Mouse (Mus musculus): ENCODE results near the gene Rin3. TPM values are rescaled to one million over a fixed set of nuclear protein-coding genes. Genes with fewer than 3 reads are reported as not detected.

The Rin3 gene
- total and polyA plus RNA-seq, 2 experiments from 2014 or later: 4.6 to 13.4 TPM

DNA sequence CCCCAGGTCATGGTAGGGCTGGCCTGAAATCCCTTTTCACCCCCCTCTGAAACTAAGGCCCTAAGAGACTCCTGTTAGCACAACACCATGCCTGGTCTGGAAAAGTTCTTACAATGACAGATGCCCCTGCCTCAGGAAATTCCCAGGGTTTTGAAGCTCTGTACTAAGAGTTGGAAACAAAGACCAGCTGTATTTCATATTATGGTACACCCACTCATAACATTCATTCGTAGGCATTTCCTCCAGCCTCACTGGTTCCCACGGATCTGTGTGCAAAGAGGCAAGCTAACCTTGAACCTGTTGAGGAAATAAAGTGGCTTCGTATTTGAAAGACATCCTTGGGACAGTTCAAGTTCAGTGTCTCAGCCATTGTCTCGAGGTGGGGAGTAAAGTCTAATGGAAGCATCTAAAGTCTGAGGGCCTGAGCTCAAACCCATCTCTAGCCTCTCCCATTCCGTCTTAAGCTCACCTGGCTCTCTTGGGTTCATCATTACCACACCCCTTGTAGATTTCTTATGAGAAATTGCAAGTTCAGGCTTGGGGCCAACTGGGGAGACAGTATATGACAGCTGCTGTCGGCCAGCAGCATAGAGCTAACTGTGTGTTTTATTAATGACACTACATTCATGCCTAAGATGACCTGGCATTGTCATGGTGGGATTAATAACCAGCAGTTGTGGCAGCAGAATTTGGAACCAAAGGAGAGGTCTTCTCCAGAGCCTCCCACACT is 41.5 kb downstream of the Rin3 start:
- no peak overlapping the region for H3K4me3 ChIP-seq (ENCODE audit: low read depth, low read length)
- no peak for TF ChIP-seq CTCF (IDR thresholded peaks at IDR 0.05; ENCODE audit: low read depth)
- peak; percentile 30; the same call in 1 of the 2 replicates for TF ChIP-seq EP300 (IDR thresholded peaks at IDR 0.05; ENCODE audit: low read depth)
- peak overlapping the region; percentile 82 for H3K27ac ChIP-seq (ENCODE audit: low read depth)
- H3K9ac ChIP-seq (replicated peaks; ENCODE audit: low read depth, low read length): no peak overlapping the region
- 60% methylated on average over 6 of the region's 6 CpGs for WGBS
- H3K4me2 ChIP-seq (ENCODE audit: low read depth, low read length): no peak overlapping the region
- ATAC-seq (ENCODE audit: insufficient read depth, low read depth) (peak; percentile 7; the same call in 1 of the 2 replicates), DNase-seq (ENCODE audit: low spot score) (no peak)
- peaks cover 4% of the 10 kb centered on the region for H3K36me3 ChIP-seq (replicated peaks; ENCODE audit: control insufficient read depth, insufficient read depth, low read length)
- no peaks in the 10 kb centered on the region for H3K27me3 ChIP-seq (ENCODE audit: control insufficient read depth, insufficient read depth, low read length)
- H3K4me1 ChIP-seq (ENCODE audit: control insufficient read depth, insufficient read depth): peaks cover 29% of the 10 kb centered on the region; the same call in 1 of the 2 replicates
- H3K9me3 ChIP-seq (replicated peaks; ENCODE audit: control insufficient read depth, low read length): no peaks in the 10 kb centered on the region

DNA sequence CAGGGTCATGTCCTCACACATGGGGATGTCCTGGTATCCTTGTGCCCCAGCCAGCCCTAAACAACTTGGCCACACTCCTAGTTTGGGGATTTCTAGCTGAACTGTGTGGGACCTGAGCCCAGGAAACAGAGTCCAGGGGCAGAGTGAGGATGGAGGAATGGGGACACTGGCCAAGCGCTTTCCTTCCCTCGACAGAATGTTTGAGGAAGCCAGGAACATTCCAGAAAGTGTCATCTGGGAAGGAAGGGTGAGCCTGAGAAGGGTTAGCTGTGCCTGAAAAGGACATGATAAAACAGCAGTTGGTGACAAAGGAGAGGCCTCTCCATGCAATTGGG is 42.0 kb downstream of the Rin3 start:
- H3K9ac ChIP-seq (replicated peaks; ENCODE audit: low read depth, low read length): no peak overlapping the region
- peaks cover 27% of the 10 kb centered on the region; the same call in 1 of the 2 replicates for H3K4me1 ChIP-seq (ENCODE audit: control insufficient read depth, insufficient read depth)
- no peak for TF ChIP-seq CTCF (IDR thresholded peaks at IDR 0.05; ENCODE audit: low read depth)
- TF ChIP-seq EP300 (IDR thresholded peaks at IDR 0.05; ENCODE audit: low read depth): no peak
- no peaks in the 10 kb centered on the region for H3K27me3 ChIP-seq (ENCODE audit: control insufficient read depth, insufficient read depth, low read length)
- WGBS: 45% methylated on average over 2 of the region's 2 CpGs
- DNase-seq (ENCODE audit: low spot score): no peak
- H3K9me3 ChIP-seq (replicated peaks; ENCODE audit: control insufficient read depth, low read length): no peaks in the 10 kb centered on the region
- H3K4me3 ChIP-seq (ENCODE audit: low read depth, low read length): no peak overlapping the region
- no peak for ATAC-seq (ENCODE audit: insufficient read depth, low read depth)
- peaks cover 6% of the 10 kb centered on the region for H3K36me3 ChIP-seq (replicated peaks; ENCODE audit: control insufficient read depth, insufficient read depth, low read length)
- no peak overlapping the region for H3K4me2 ChIP-seq (ENCODE audit: low read depth, low read length)
- peak overlapping the region; percentile 82 for H3K27ac ChIP-seq (ENCODE audit: low read depth)

DNA sequence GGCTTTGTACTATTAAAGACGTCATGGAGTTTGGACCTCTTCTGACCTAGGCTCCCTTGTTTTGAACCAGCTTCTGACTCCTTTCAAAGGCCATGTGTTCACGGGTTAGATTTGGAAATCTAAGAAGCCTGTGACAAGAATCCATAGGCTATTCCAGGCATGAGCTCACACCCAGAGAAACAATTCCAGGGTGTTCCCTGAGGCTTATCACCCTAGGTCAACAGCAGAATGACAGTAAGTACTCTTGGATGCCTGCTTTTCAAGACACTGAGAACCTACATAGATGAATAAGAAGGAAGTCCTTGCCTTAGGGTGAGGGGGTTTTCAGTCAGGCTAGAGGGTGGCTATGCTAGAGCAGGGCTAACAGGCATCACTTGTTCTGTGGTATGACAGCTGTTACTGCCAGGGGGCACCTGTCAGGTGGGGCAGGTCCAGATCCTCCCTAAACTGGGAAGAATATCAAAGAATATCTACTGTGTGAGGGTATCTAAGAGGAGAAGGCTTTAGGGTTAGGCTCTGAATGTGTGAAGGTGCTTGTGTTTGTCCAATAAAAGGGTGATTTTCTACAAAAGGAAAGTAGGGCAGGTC is 44.0 kb downstream of the Rin3 start:
- DNase-seq (ENCODE audit: low spot score) (no peak), ATAC-seq (ENCODE audit: insufficient read depth, low read depth) (no peak)
- no peak overlapping the region for H3K4me2 ChIP-seq (ENCODE audit: low read depth, low read length)
- H3K36me3 ChIP-seq (replicated peaks; ENCODE audit: control insufficient read depth, insufficient read depth, low read length): peaks cover 14% of the 10 kb centered on the region
- no peak overlapping the region for H3K27ac ChIP-seq (ENCODE audit: low read depth)
- TF ChIP-seq EP300 (IDR thresholded peaks at IDR 0.05; ENCODE audit: low read depth) (no peak), CTCF (IDR thresholded peaks at IDR 0.05; ENCODE audit: low read depth) (no peak)
- H3K4me1 ChIP-seq (ENCODE audit: control insufficient read depth, insufficient read depth): peaks cover 18% of the 10 kb centered on the region; the same call in 1 of the 2 replicates
- H3K4me3 ChIP-seq (ENCODE audit: low read depth, low read length): no peak overlapping the region
- H3K27me3 ChIP-seq (ENCODE audit: control insufficient read depth, insufficient read depth, low read length): no peaks in the 10 kb centered on the region
- no peak overlapping the region for H3K9ac ChIP-seq (replicated peaks; ENCODE audit: low read depth, low read length)
- no peaks in the 10 kb centered on the region for H3K9me3 ChIP-seq (replicated peaks; ENCODE audit: control insufficient read depth, low read length)
- 72% methylated on average over 2 of the region's 2 CpGs for WGBS

DNA sequence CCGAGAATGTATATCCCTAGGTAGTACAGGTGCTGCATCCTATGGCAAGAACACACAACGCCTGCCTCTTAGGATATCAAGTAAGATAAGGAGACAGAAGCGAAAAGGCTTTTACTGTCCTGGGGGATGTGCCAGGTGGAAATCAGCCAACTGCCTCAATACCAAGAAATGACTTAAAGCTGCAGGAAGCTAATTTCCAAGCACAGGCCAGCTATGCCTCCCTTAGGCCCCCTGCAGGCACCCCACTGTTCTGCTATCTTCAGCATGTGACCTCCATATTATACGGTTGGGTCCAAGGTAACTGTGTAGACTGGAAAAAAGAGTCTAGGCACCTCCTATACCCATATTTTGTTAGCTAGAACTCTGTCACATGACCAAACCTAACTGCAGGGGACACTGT is 44.7 kb downstream of the Rin3 start:
- WGBS: 42% methylated on average over 4 of the region's 4 CpGs
- TF ChIP-seq CTCF (IDR thresholded peaks at IDR 0.05; ENCODE audit: low read depth) (no peak), EP300 (IDR thresholded peaks at IDR 0.05; ENCODE audit: low read depth) (no peak)
- Histone ChIP-seq H3K36me3 (replicated peaks; ENCODE audit: control insufficient read depth, insufficient read depth, low read length) (peaks cover 14% of the 10 kb centered on the region), H3K27me3 (ENCODE audit: control insufficient read depth, insufficient read depth, low read length) (no peaks in the 10 kb centered on the region), H3K27ac (ENCODE audit: low read depth) (no peak overlapping the region), H3K4me2 (ENCODE audit: low read depth, low read length) (no peak overlapping the region), H3K4me1 (ENCODE audit: control insufficient read depth, insufficient read depth) (peaks cover 14% of the 10 kb centered on the region; the same call in 1 of the 2 replicates), H3K9ac (replicated peaks; ENCODE audit: low read depth, low read length) (no peak overlapping the region), H3K4me3 (ENCODE audit: low read depth, low read length) (no peak overlapping the region), H3K9me3 (replicated peaks; ENCODE audit: control insufficient read depth, low read length) (no peaks in the 10 kb centered on the region)
- no peak for DNase-seq (ENCODE audit: low spot score)
- no peak for ATAC-seq (ENCODE audit: insufficient read depth, low read depth)

DNA sequence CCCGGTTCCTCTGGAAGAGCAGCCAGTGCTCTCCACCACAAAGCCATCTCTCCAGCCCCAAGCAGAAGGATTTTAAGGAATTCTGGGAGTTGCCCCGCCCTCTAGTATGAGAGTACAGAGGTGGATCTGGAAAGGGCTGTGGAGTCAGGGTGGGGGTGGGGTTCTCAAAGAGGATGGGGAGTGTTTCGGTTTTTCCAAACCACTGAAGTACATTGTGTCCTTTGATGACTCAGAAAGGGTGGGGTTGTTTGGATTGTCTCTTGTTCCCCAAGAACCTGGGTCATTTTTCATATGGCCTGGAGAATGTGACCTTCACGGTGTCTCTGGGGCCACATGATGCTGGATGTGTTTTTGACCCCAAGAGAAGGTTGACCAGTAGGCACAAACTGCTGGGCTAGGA is 45.2 kb downstream of the Rin3 start:
- no peak overlapping the region for H3K4me3 ChIP-seq (ENCODE audit: low read depth, low read length)
- no peak for ATAC-seq (ENCODE audit: insufficient read depth, low read depth)
- TF ChIP-seq CTCF (IDR thresholded peaks at IDR 0.05; ENCODE audit: low read depth) (no peak), EP300 (IDR thresholded peaks at IDR 0.05; ENCODE audit: low read depth) (0 out of 2 replicates have a peak, but pooled peaks have one; percentile 30)
- WGBS: 79% methylated on average over 4 of the region's 4 CpGs
- H3K9me3 ChIP-seq (replicated peaks; ENCODE audit: control insufficient read depth, low read length): no peaks in the 10 kb centered on the region
- H3K4me1 ChIP-seq (ENCODE audit: control insufficient read depth, insufficient read depth): peaks cover 14% of the 10 kb centered on the region; the same call in 1 of the 2 replicates
- H3K36me3 ChIP-seq (replicated peaks; ENCODE audit: control insufficient read depth, insufficient read depth, low read length): peaks cover 14% of the 10 kb centered on the region
- no peak overlapping the region for H3K4me2 ChIP-seq (ENCODE audit: low read depth, low read length)
- no peaks in the 10 kb centered on the region for H3K27me3 ChIP-seq (ENCODE audit: control insufficient read depth, insufficient read depth, low read length)
- H3K9ac ChIP-seq (replicated peaks; ENCODE audit: low read depth, low read length): no peak overlapping the region
- no peak overlapping the region for H3K27ac ChIP-seq (ENCODE audit: low read depth)
- no peak for DNase-seq (ENCODE audit: low spot score)
